Mouse (Mus musculus) lung, postnatal 10 days (tissue): ENCODE data around the gene Polr1d.

Experiments used
- DNase-seq: peaks from one replicate; pipeline ENCODE4 v3.0.0; 2021

Gene Polr1d

DNA sequence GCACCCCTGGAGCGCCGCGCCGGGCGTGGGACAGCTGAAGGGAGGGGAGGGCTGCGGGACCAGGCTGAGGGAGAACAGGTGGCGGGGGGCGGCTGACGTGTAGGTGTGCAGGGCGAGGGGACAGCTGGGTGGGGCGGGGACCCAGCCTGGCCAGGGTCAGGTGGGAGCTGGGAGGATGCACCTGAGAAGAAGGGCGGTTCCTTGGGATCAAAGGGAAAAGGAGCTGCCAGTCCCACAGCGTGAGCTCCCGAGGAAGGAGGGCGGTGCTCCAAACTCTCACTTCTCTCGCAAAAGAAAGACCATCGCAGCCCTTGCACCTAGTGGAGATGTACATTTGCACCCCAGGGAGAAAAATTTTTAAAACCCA lies at the start of gene Polr1d:
Gene Polr1d, plus strand, starts transcription at position 252 of the 367 bp plus-strand sequence.
- no peak for DNase-seq

DNA sequence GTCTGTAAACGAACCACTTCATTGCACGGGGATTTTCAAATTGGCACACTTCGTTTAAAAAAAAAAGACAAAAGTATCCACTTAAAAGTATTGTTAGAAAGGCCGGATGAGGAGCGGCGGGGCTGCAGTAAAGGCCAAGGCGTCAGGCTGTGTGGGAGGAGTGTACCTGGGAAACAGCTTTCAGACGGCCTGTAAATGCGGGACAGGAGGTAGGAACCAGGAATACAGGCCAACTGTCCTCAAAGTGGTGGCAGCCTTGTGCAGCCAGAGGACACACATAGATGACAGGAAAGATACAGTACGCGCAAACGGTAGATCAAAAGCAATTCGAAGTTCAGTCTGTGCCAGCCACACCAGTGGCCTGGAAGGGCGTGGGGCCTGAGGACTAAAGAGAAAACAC lies 45.6 kb upstream of the Polr1d start:
- DNase-seq = peak; percentile 24

DNA sequence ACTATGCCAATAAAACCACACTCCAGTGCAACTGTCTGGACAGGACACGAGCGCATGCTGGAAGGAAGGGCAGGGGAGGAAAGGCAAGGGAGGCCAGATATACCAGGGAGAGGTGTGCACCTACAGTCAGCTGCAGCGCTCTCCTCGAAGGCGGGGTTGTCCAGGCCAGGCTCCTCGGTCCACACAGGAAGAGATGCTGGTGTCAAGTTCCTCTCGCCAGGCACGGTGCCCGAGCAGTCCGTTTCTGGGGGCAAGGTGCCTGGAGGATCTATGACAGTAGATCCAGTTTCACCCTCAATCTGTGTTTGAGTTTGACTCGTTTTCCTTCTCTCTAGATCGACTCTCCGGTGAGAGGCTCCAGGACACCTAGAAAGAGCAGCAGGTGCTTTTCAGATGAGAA lies 43.7 kb upstream of the Polr1d start:
- DNase-seq = no peak

DNA sequence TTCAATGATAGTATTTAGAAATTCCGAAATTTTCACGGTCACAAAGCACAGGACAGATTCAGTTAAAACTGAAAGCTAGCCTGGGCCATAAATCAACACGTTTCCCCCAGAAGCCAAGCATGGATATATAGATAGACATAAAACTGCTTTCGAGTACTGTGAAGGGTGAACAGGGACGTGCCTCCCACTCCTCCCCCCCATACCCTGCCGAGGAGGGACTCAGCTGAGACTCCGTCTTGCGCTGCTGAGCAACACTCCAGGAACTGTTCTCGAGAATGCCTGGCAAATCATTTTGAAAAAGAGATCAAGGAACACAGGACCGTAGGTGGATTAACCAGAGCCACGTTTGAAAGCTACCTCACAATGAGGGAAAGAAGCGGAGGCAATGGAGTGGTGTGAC lies 42.6 kb upstream of the Polr1d start:
- DNase-seq = no peak

DNA sequence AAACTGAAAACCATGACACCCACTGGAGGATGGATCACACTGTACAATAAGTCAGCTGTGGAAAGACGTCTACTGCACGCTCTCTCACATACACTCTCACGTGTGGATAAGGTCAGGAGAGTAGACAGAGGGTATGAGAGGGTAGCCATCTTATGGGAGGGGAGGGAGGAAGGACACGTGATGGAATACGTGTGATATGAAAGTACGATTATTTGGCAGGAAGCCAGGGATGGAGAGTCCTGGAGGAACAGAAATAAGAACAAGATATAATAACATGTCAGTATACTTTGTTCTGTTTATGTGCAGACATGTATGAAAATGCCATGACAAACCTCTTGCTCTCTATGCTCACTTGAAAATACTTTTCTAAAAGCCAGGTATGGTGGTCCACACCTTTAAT lies 41.5 kb upstream of the Polr1d start:
- DNase-seq = no peak

DNA sequence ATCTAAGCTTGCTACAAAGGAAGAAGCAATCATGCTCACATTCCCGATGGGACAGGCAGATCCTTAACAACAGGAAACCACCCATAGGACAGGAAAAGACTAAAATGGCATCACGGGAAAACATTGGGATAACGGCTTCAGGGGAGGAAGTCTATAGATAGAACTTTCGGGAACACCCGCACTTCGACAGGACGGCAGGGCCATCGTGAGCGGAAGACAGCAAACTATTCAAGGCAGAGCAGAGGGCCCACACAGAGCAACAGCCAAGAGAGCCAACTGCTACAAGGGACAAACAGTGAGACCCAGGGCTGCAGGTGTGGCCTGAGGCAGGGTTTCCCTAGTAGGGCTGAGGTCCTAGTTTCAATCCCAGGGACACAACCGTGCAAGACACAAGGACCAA lies 40.8 kb upstream of the Polr1d start:
- DNase-seq = peak; percentile 70

DNA sequence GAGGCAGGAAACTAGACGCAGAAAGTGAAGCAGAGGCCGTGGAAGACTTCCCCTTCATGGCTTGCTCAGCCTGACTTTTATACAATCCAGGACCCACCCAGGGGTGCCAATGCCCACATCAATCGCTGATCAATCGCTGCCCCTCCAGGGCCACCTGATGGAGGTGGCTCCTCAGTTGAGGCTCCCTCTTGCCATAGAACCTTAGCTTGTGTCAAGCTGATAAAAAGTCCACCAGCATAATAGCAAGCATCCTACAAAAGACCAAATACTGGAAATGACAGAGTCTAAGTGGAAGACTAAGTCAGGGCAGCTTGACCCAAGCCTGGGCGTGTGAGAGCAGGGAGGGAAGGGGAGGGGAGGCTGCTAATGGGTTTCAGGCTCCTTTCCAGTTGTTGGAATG lies 40.2 kb upstream of the Polr1d start:
- peak; percentile 40 for DNase-seq

DNA sequence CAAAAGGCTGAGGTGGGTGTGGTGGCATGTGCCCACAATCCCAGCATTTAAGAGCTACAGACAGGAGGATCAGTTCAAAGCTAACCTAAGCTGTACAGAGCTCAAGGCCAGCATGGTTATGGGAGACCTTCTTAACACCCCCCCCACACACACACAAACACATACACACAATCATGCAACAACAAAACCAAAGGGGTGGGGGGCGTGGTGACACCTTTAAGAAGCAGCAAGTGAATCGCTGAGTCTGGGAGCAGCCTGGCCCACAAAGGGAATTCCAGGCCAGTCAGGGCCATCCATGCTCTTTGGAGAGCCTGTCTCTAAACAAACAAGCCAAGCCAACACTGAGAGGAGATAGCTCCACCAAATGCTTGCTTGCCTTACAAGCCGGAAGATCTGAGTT lies 39.2 kb upstream of the Polr1d start:
- DNase-seq = peak; percentile 41

DNA sequence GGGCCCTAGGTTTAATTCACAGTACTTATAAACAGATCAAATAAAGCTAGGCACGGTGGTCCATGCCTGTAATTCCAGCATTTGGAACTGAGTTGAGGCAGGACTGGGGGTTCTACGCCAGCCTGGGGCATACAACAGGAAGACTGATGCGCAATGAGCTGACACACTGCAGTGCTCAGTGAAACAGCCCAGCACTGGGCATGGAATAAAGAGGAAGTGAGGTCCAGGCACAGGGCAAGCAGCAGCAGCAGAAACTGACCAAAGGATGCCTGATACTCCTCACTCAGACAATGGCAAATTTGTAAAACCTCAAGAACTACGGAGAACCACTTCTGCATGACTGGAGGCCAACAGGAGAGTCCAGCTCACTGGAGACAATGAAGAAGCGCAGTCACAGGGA lies 37.5 kb upstream of the Polr1d start:
- DNase-seq = no peak

DNA sequence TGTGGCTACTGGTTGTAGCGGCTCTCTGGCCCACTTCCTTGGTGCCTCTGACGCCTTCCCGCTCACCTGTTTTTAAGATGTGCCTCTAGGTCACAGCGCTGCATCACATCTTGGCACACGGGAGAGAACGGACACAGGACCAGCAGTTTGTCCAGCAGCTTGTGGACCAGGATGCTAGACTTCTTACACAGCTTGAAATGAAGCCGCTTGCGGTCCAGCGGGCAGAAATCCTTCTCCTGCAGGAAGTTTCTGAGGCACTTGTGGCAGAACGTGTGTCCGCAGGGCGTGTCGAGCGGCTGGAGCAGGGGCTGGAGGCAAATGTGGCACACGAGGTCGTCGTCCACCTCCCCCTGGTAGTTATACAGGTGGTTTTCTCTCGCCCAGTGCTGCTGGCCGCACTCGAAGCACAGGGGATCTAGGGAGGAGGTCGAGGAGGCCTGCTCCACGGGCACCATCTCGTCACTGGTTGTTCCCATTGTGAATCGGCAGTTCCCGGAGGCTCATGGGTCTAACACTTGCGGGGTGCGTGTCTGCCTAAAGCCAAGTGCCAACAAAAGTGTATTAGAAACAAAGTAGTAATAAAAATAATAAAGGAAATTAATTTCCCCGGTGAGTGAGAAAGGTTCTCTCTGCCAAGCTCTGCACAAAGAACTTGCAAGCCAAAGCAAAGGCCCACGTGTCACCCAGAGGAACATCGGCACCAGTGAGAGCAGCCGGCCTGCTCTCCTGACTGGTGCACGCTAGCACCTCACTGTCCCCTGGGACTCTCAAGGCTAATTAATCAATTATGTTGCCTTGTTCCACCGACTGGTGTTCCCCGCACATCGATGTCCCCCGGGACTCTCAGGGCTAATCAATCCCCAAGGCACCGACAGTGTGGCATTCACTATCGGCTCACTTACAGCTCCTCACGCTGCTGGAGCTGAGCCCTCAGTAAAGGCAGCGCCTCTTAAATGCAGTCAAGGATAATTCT lies 34.6 kb upstream of the Polr1d start:
- DNase-seq = no peak

DNA sequence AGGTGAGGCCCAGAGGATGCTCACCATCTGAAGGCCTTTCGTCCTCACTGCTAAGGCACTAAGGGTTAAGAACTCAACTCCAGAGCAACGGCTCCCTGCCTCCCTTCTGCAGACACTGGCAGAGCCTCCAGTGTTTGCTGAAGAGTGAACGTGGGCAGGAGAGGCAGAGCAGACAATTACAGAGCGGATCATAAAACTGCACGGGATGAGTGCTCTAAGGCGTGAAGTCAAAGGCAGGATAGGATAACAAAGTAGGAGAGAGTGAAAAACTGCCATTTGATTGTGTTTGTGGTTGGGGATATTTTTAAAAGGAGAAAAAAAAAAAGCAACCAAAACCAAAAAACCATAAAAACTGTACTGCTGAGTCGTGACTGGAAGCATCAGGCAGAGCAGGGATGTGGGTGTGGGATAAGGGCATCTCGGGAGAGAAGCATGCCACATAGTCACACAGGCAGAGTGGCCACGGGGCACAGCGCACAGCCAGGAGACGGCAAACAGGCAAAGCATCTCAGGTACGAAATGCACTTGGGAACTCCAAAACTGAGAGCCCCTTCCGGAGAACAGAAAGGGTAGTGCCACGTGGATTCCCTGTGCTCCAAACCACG lies 33.5 kb upstream of the Polr1d start:
- DNase-seq = no peak

DNA sequence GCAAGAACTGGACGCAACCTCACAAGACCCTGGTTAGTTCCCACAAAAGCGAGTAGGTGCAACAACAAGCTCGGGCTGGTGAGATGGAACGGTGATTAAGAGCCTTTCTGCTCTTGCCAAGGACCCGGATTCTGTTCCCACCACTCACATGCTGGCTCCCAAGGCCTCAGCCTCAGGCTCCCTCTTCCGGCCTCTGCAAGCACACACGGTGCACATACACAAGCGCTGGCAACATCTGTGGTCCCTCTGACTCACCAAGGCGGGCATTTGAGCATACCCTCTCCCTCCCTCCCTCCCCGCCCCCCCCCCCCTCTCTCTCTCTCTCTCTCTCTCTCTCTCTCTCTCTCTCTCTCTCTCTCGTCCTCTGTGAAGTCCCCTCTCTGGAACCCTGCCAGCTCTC lies 31.5 kb upstream of the Polr1d start:
- DNase-seq = no peak

DNA sequence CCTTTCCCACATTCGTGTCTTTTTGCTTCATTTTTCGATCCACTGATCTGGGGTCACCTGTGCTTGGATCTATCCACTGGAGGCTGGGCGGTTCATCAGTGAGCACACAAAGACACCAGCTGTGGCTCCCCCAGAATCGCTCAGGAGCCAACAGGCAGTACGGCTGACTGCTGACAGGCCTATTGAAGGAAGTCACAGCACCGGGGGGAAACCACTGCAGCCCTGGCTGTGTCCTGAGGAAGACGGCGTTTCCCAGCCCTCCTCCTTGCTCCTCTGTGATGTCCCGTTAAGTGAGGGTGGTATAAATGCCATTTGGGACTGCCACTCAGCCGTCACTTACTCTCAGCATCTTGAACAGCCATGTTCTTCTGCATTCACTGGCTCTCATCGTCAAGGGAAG lies 30.9 kb upstream of the Polr1d start:
- no peak for DNase-seq

DNA sequence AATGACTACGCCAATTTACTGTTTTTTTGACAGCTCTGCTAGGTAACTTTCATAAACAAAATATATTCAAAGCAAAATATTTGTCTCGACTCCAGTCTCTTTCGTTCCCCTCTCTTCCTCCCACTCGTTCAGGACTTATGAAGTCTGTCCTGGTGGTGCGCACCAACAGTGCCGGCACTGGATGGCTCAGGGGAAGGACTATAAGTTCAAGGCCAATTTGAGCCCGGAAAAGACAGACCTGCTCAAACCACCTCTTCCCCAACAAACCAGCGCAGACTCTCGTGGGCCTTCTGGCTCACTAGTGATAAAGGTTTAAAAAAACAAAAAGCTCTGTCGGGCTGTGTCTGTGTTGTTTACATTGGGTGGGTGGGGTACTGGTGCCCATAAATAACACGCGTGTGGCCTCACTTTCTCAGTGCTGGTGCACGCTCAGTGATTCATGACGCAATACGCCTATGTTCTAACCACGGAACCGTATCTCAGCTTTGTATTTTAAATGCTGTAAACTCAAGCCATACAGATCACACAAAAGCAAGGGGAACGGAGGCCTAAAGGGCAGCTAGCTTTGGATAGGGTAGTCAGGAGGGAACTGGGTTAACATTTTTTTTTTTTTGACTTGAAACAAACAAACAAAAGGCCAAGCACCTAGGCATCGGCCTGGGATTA lies 27.2 kb upstream of the Polr1d start:
- no peak for DNase-seq

DNA sequence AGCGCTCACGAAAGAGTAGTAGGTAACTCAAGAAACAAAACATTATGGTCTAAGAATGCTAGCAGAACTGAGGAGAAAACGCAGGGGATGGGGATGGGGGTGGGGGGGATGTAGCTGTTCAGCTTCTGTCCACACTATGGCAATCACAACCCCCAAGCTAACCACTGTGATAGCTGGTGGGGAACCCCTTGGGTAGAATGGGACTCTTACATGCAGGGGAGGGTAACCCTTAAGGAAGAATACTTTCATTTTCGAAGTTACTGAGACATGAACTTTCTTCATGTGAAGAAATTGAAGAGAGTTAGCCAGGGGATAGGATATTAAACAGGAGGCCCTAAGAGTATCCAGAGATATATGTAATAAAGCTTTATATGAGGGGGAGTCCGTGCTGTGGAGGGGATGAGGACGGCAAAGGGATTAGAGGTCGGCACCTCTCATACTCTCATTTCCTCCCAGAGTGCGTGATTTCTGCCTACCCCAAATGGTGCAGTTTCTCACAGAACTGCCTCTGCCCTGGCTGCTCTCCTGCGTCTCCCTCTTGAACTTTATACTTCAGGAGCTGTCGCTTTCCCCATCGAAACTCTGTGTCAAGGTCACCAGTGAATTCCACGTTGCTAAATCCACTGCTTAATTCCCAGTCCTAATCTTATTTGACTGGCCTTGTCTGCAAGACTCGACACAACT lies 25.9 kb upstream of the Polr1d start:
- DNase-seq = no peak

DNA sequence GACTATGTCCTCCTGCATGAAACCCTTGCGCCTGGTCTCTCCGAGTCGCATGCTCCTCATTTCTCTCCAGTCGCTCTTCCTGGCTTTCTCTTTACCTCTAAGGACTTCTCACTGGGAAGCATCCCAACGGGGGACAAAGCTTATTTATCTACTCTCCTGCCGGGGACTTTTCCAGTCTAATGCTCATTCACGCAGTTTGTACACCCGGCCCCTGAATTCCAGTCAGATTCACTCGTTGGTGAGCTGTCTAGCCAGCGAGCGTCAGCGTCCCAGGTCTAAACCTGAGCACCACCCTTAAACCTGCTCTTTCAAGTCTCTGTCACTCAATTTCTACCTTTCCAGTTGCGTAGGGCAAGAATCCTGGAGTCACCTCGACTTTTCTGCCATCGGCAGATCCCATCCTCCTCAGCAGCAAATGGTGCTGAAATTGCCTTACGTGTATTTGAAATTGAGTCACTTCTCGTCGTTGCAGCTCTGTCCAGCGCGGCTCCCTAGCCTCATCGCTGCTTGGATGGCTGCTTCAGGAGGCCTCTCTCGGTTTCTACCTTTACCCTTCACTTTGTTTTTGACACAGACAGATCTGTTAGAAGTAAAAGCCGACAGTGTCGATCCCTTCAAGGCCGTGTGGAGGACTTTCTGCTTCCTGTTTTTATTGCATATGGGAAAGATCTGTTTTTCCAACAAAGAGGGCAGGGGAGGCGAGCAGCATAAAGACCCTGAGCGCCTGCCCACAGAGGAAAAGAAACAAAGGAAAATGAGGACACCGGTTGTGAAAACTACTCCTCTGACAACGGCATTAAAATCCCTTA lies 25.1 kb upstream of the Polr1d start:
- no peak for DNase-seq

DNA sequence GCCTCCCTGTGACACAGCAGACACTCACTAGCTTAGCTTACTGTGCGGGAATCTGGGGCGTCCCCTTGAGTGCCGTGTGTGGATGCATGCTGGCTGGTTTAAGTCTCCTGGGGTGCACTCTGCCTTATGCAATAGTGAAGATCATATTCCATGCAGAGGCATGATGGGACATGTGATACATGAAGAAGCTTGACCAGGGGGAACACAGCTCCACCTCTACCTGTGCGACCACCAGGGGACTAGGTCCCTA lies 24.6 kb upstream of the Polr1d start:
- no peak for DNase-seq

DNA sequence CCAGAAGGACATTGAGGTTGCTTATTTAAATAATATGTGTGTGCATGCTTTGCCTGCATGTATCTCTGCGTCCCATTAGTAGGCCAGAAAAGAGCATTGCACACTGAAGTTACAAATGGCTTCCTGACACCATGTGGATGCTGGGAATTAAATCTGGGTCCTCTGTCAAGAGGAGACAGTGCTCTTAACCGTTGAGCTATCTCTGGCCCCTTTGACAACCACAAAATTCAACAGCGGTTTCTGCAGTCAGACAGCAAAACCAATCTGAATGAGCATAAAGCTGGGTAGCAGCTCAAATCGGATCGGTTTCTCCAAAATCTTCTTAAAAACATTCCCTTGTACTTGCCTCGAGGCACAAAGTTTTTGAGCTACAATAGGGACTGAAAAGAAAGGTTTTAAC lies 23.8 kb upstream of the Polr1d start:
- no peak for DNase-seq

DNA sequence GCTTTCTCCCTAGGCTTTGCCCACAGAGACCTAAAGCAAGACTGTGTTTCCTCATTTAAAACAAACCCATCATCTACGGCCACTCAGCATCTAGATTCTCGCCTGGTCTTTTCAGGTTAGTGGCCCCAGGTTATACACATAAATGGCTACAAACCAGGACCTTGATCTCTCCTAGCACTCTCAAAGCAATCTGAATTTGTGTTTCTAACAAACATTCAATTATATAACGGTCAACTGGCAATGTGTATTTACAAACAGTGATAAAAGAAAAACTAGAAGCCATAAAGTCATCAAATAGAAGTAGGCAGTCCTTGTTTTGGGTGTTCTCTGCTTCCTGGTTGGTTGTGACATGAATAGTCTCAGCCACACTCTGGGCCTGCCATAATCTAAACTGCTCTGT lies 23.4 kb upstream of the Polr1d start:
- DNase-seq = no peak

DNA sequence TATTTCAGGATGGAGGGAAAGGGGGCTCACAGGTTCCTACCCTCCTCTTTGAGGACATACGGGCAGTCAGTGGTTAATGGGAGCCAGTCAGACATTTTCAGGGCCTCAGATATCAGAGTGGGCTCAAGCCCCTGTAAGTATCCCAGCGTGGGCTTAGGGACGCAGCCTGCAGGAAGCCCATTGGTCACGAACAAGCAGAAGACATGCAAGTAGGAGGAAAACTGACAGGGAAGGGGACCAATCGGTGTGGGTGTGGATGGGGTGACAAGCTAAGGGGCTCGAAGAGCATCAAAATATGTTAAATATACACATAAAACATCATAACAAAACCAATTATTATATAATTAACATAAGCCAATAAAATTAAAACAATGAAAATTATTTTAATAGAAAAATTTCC lies 22.5 kb upstream of the Polr1d start:
- no peak for DNase-seq

DNA sequence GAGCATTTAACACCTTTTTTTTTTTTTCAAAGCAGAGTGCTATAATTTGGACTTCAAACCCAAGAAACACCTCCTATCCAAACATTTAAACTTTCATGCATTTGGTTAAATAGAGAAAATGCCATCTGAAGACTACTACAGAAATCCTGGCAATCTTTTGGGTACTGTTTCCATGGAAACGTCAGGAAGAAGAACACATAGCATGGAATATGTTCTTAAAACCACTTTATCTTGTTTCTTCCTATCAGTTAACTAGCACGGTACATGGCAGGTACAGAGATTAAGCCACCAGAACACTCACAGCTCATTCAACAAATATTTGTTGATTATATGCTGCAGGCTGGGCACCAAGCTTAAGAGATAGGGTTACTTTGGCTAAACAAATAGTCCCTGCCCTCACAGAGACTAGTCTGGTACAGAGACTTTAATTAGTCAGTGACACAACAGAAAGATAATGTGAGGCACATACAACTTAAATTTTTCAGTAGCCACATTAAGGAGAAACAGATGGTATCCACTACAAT lies 22.0 kb upstream of the Polr1d start:
- DNase-seq = no peak

DNA sequence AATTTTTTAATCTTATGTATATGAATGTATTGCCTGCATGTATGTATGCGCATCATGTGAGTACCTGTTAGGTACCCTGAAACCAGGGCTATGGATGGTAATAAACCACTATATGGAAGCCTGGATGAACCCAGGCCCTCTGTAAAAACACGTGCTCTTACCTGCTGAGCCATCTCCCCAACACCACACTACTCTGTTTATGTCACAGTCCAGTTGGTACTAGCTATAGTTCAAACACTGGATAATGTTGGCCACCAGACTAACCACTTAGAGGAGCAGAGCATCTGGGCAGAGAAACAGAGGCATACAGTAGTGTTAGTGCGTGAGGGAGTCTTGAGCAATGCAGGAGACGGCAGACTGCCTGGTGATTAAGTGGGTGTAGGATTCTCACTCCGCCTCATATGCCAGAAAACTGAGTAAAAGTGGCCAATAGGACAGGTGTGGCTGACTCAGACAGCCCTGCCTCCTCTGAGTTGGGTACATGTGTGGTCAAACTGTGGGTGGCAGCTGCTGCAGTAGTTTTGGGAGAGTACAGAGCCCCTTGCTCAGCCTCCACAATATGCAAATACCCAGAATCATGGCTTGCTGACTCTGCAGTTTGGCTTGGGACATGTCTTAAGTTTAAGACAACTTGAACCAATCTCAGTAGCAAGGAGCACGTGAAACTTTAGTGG lies 21.1 kb upstream of the Polr1d start:
- no peak for DNase-seq
